Comparison of ENCODE assay signal across 25 mouse cellular contexts in genomic region chr2:144617074-144617874, GRCm38 (mm10). TPM values are rescaled to one million over a fixed set of nuclear protein-coding genes. Genes with fewer than 3 reads are reported as not detected.
DNase-seq lines count a peak whose midpoint lies in the region; ATAC-seq lines count a peak whose summit lies in the region.
"Had no signal": no experiment of that assay in that cellular context is flagged by ENCODE, and none has a peak within 500 bp of the region (broad histone marks: within the 10 kb centered on the region; RNA-seq: fewer than 3 reads in every experiment).

No protein-coding gene starts in this region.

- H3K36me3 ChIP-seq in liver, embryonic 12.5 days: 0 out of 2 replicates have a peak, but pooled peaks cover 5% of the 10 kb centered on the region
- no peaks in the 10 kb centered on the region for H3K36me3 ChIP-seq in kidney, embryonic 15.5 days
- H3K36me3 ChIP-seq: embryonic facial prominence, embryonic 15.5 days; heart, embryonic 13.5 days had no signal

- peaks cover 12% of the 10 kb centered on the region for H3K4me1 ChIP-seq in liver, embryonic 12.5 days
- no peaks in the 10 kb centered on the region for H3K4me1 ChIP-seq in kidney, embryonic 15.5 days
- H3K4me1 ChIP-seq: embryonic facial prominence, embryonic 15.5 days; neural tube, embryonic 15.5 days had no signal

- no peak overlapping the region for H3K27ac ChIP-seq in liver, embryonic 12.5 days
- H3K27ac ChIP-seq in kidney, embryonic 15.5 days: no peak overlapping the region
- H3K27ac ChIP-seq: embryonic facial prominence, embryonic 15.5 days; heart, embryonic 13.5 days; hindbrain, postnatal 0 days; left cerebral cortex, adult 2 months; neural tube, embryonic 15.5 days had no signal

- ATAC-seq in liver, embryonic 12.5 days: peak; percentile 74
- peak; percentile 60 for ATAC-seq in megakaryocyte, adult 5-6 weeks (ENCODE audit: poor library complexity, severe bottlenecking)
- no peak for ATAC-seq in kidney, embryonic 15.5 days (replicated peaks; ENCODE audit: low FRiP score)
- ATAC-seq: CD4-positive, CD25-positive, alpha-beta regulatory T cell, adult 4 months; forebrain, embryonic 14.5 days; hindbrain, postnatal 0 days; lung, postnatal 0 days had no signal

- no peaks in the 10 kb centered on the region for H3K27me3 ChIP-seq in liver, embryonic 12.5 days (replicated peaks)
- no peaks in the 10 kb centered on the region for H3K27me3 ChIP-seq in kidney, embryonic 15.5 days
- H3K27me3 ChIP-seq: embryonic facial prominence, embryonic 15.5 days; heart, embryonic 13.5 days; neural tube, embryonic 15.5 days had no signal

- no peak overlapping the region for H3K9ac ChIP-seq in liver, embryonic 12.5 days
- no peak overlapping the region for H3K9ac ChIP-seq in kidney, embryonic 15.5 days
- H3K9ac ChIP-seq: embryonic facial prominence, embryonic 15.5 days; heart, embryonic 13.5 days; neural tube, embryonic 15.5 days had no signal

- DNase-seq in testis, postnatal 10 days (ENCODE audit: low spot score): peak; percentile 35
- DNase-seq in testis, postnatal 14 days (ENCODE audit: low spot score): no peak
- DNase-seq in gastrocnemius, adult 18-20 months (ENCODE audit: low spot score): no peak
- no peak for DNase-seq in right cerebral cortex, adult 2 months (ENCODE audit: low spot score in 2 of 2)
- DNase-seq: adrenal gland, postnatal 14 days; cerebellum, adult 9-10 months; gastrocnemius, postnatal 14 days; heart, adult 18-20 months; heart, postnatal 14 days; kidney, adult 2 months; kidney, postnatal 10 days; right cerebral cortex, postnatal 14 days; spleen, adult 18-20 months; thymus, adult 2 months had no signal

- H3K9me3 ChIP-seq in liver, embryonic 12.5 days (replicated peaks): no peaks in the 10 kb centered on the region
- H3K9me3 ChIP-seq in kidney, embryonic 15.5 days (replicated peaks): no peaks in the 10 kb centered on the region
- H3K9me3 ChIP-seq: embryonic facial prominence, embryonic 15.5 days; heart, embryonic 13.5 days had no signal

- 57% methylated on average over 16 of the region's 16 CpGs for WGBS in liver, embryonic 12.5 days (ENCODE audit: insufficient replicate concordance)
- 89% methylated on average over 16 of the region's 16 CpGs for WGBS in kidney, embryonic 15.5 days

- H3K4me3 ChIP-seq in liver, embryonic 12.5 days: no peak overlapping the region
- H3K4me3 ChIP-seq in kidney, embryonic 15.5 days (replicated peaks): no peak overlapping the region
- H3K4me3 ChIP-seq: embryonic facial prominence, embryonic 15.5 days; heart, embryonic 13.5 days; left cerebral cortex, adult 2 months; neural tube, embryonic 15.5 days had no signal

- H3K4me2 ChIP-seq in liver, embryonic 12.5 days: no peak overlapping the region
- H3K4me2 ChIP-seq in kidney, embryonic 15.5 days: no peak overlapping the region
- H3K4me2 ChIP-seq: embryonic facial prominence, embryonic 15.5 days; heart, embryonic 13.5 days; neural tube, embryonic 15.5 days had no signal

RNA-seq across cellular contexts. Expression of gene Dtd1, which starts 17.6 kb away (rescaled TPM):
- 34.1 and 35.8 TPM in 2 replicates for polyA plus RNA-seq in liver, embryonic 12.5 days (2016; fragmentation: Nextera tagmentation; extraction: Ambion mirVana)
- total RNA-seq in megakaryocyte, adult 5-6 weeks (2015): 4.7 and 5.6 TPM in 2 replicates
- total RNA-seq in megakaryocyte, adult 5-6 weeks (2017): 9.4 and 11.5 TPM in 2 replicates
- 10 to 100 TPM; 13.1 to 13.5 TPM for total RNA-seq in gastrocnemius, adult 18-20 months (2021)
- 47.3 and 48.1 TPM in 2 replicates for polyA plus RNA-seq in kidney, embryonic 15.5 days (2015; fragmentation: Nextera tagmentation; extraction: Ambion mirVana)

RNA-seq across cellular contexts. Expression of gene Smim26, which starts 23.4 kb away (rescaled TPM):
- 29.6 TPM in 2 replicates for polyA plus RNA-seq in liver, embryonic 12.5 days (2016; fragmentation: Nextera tagmentation; extraction: Ambion mirVana)
- 15.2 and 17.4 TPM in 2 replicates for total RNA-seq in megakaryocyte, adult 5-6 weeks (2015)
- total RNA-seq in megakaryocyte, adult 5-6 weeks (2017): 1.8 and 19.5 TPM in 2 replicates
- 10 to 100 TPM; 75.6 to 87.0 TPM for total RNA-seq in gastrocnemius, adult 18-20 months (2021)
- polyA plus RNA-seq in kidney, embryonic 15.5 days (2015; fragmentation: Nextera tagmentation; extraction: Ambion mirVana): 39.4 and 42.4 TPM in 2 replicates
